Mouse (Mus musculus): ENCODE data around the gene Dnah7c. TPM values are rescaled to one million over a fixed set of nuclear protein-coding genes. Genes with fewer than 3 reads are reported as not detected.
"Not testable (repeated sequence)": the region's sequence is repeated elsewhere in the genome, so short reads cannot be mapped to it uniquely, and the experiment has no call there.

The Dnah7c gene
- polyA plus RNA-seq, 1 experiment, result not detected

DNA sequence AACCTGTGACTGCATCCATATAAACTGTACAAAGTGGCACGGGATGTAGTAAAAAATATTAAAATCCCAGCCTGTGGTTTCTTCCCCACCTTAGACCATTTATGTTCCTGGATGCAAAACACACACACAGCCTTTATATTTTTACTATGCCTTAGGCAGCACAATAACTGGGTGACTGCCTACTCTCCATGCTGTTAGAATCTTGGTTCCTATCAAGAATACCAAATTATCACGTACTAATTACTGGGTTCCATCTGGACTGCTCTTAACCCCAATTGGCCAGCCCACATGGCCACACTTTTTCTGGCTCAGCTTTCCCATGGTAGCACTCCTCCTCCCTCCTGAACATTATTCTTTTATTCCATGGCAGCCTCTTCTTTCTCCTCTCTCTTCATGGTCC lies 309.1 kb downstream of the Dnah7c start:
- H3K27me3 ChIP-seq (ENCODE audit: control insufficient read depth, insufficient read depth, low read length, poor library complexity, severe bottlenecking); H3K9ac ChIP-seq (ENCODE audit: low read depth, poor library complexity, severe bottlenecking); H3K9me3 ChIP-seq (replicated peaks; ENCODE audit: control insufficient read depth, insufficient read depth, low read length, poor library complexity, severe bottlenecking); H3K27ac ChIP-seq (ENCODE audit: insufficient read depth, low read length); H3K4me3 ChIP-seq (ENCODE audit: low read depth, low read length); H3K36me3 ChIP-seq (ENCODE audit: control insufficient read depth, insufficient read depth, low read length, poor library complexity, severe bottlenecking); H3K4me1 ChIP-seq (ENCODE audit: control insufficient read depth, insufficient read depth, low read length): not testable (repeated sequence)

DNA sequence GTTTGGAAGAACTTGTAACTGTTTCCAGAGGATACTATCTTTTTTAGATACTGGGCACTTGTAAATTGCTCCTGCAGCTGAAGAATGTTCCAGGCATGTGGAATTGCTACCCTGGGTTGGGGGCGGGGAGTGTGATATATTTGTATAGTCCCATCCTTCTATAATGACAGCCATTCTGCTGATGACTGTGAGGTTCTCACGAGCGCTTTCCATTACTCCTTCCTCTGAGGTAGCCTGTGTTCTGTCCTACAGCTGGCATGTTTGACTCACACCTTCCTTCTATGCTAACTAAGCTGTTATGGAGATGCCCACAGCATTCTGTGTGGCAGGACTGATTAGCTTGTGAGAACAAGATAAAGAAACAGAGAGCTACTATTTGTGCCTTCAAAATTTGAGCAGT lies 339.2 kb downstream of the Dnah7c start:
- not testable (repeated sequence) for H3K27ac ChIP-seq (ENCODE audit: insufficient read depth, low read length); H3K4me1 ChIP-seq (ENCODE audit: control insufficient read depth, insufficient read depth, low read length); H3K36me3 ChIP-seq (ENCODE audit: control insufficient read depth, insufficient read depth, low read length, poor library complexity, severe bottlenecking); H3K4me3 ChIP-seq (ENCODE audit: low read depth, low read length); H3K9me3 ChIP-seq (replicated peaks; ENCODE audit: control insufficient read depth, insufficient read depth, low read length, poor library complexity, severe bottlenecking); H3K27me3 ChIP-seq (ENCODE audit: control insufficient read depth, insufficient read depth, low read length, poor library complexity, severe bottlenecking); H3K9ac ChIP-seq (ENCODE audit: low read depth, poor library complexity, severe bottlenecking)

DNA sequence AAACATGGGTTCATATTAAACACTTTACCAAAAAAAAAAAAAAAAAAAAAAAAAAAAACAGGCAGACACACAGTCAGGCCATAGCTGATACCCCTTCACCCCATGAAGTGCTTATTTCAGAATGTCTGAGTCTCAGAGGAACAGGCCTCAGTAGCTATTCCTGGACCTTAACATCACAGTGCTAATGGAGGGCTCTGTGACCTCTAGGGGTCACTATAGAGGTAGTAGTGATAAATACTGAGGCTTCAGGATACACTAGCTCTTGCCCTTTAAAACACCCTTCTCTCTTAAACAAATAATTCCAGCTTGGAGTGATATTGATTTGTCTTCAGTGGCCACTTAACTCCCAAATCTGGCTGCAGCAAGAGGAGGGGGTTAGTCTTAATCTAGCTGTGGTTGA lies 343.9 kb downstream of the Dnah7c start:
- H3K4me3 ChIP-seq (ENCODE audit: low read depth, low read length); H3K9me3 ChIP-seq (replicated peaks; ENCODE audit: control insufficient read depth, insufficient read depth, low read length, poor library complexity, severe bottlenecking); H3K27me3 ChIP-seq (ENCODE audit: control insufficient read depth, insufficient read depth, low read length, poor library complexity, severe bottlenecking); H3K4me1 ChIP-seq (ENCODE audit: control insufficient read depth, insufficient read depth, low read length); H3K9ac ChIP-seq (ENCODE audit: low read depth, poor library complexity, severe bottlenecking); H3K27ac ChIP-seq (ENCODE audit: insufficient read depth, low read length); H3K36me3 ChIP-seq (ENCODE audit: control insufficient read depth, insufficient read depth, low read length, poor library complexity, severe bottlenecking): not testable (repeated sequence)
- TF ChIP-seq CTCF (IDR thresholded peaks at IDR 0.05; ENCODE audit: low read depth, low read length), result peak; percentile 6

DNA sequence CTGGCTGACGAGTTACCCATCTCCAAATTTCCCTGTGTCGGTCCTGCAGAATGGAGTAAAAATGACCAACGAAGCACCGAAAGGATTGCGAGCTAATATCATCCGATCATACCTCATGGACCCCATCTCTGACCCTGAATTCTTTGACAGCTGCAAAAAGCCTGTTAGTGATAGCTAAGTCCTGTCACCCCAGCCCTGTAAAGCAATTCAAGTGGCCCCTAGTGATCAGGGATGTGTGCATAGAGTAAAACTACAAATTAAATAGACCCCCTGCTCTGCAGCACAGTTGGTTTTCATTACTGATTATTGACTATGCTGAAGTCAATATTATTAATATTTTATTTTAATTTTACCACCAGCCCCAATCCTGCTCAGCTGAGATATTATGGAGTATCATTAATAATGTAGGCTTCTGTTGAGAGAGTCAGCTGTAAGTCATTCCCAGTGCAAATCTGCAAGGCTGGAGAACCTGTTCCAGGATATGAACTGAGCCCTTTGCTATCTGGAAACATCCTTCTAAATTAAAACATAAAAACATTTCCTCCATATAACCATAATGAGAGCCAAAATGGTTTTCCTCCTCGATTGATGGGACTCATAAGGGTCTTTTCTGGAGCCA lies 344.8 kb downstream of the Dnah7c start:
- H3K4me3 ChIP-seq (ENCODE audit: low read depth, low read length); H3K9me3 ChIP-seq (replicated peaks; ENCODE audit: control insufficient read depth, insufficient read depth, low read length, poor library complexity, severe bottlenecking); H3K27ac ChIP-seq (ENCODE audit: insufficient read depth, low read length); H3K36me3 ChIP-seq (ENCODE audit: control insufficient read depth, insufficient read depth, low read length, poor library complexity, severe bottlenecking); H3K27me3 ChIP-seq (ENCODE audit: control insufficient read depth, insufficient read depth, low read length, poor library complexity, severe bottlenecking); H3K9ac ChIP-seq (ENCODE audit: low read depth, poor library complexity, severe bottlenecking); H3K4me1 ChIP-seq (ENCODE audit: control insufficient read depth, insufficient read depth, low read length): not testable (repeated sequence)

DNA sequence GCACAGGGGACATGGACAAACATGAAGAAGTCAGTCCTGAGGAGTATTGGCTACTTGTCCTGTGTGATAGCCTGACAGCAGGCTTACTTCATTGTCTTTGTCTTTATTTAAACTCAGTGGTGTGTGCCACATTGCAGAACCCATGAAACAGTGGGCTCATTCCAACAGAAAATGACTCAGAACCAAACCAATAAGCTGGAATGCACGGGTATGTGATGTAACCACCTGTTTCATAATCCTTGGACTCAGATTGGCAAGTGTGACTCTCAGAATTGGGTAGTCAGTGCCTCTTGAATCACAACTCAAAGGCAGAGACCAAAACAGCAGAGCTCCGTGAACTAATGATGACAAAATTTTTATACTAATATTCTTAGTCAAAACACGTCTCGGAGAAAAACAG lies 356.8 kb downstream of the Dnah7c start:
- H3K4me1 ChIP-seq (ENCODE audit: control insufficient read depth, insufficient read depth, low read length); H3K9me3 ChIP-seq (replicated peaks; ENCODE audit: control insufficient read depth, insufficient read depth, low read length, poor library complexity, severe bottlenecking); H3K27ac ChIP-seq (ENCODE audit: insufficient read depth, low read length); H3K9ac ChIP-seq (ENCODE audit: low read depth, poor library complexity, severe bottlenecking); H3K4me3 ChIP-seq (ENCODE audit: low read depth, low read length); H3K36me3 ChIP-seq (ENCODE audit: control insufficient read depth, insufficient read depth, low read length, poor library complexity, severe bottlenecking); H3K27me3 ChIP-seq (ENCODE audit: control insufficient read depth, insufficient read depth, low read length, poor library complexity, severe bottlenecking): not testable (repeated sequence)

DNA sequence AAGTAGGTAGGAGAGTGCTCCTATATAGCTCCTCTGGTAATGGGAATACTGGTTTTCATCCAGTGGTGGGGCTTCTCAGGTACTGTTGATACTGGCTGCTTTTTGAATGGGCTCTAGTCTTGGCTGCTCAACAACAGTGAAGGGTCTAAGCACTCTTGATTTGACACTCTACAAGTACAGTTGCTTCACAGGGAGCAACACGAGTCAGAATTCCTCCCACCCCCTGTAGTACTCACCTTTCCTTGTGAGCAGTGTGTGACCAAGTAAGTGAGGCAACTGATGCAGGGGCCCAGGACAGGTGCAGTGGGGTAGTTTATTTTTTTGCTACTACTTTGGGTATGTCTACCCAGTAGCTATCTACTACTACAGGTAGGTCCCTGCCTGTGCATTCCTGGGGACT lies 379.7 kb downstream of the Dnah7c start:
- no peaks in the 10 kb centered on the region for H3K9me3 ChIP-seq (replicated peaks; ENCODE audit: control insufficient read depth, insufficient read depth, low read length, poor library complexity, severe bottlenecking)
- H3K27me3 ChIP-seq (ENCODE audit: control insufficient read depth, insufficient read depth, low read length, poor library complexity, severe bottlenecking), result no peaks in the 10 kb centered on the region
- no peak overlapping the region for H3K27ac ChIP-seq (ENCODE audit: insufficient read depth, low read length)
- peaks cover 5% of the 10 kb centered on the region for H3K36me3 ChIP-seq (ENCODE audit: control insufficient read depth, insufficient read depth, low read length, poor library complexity, severe bottlenecking)
- no peak overlapping the region for H3K9ac ChIP-seq (ENCODE audit: low read depth, poor library complexity, severe bottlenecking)
- H3K4me3 ChIP-seq (ENCODE audit: low read depth, low read length), result no peak overlapping the region
- no peak for TF ChIP-seq CTCF (IDR thresholded peaks at IDR 0.05; ENCODE audit: low read depth, low read length)
- no peaks in the 10 kb centered on the region for H3K4me1 ChIP-seq (ENCODE audit: control insufficient read depth, insufficient read depth, low read length)

DNA sequence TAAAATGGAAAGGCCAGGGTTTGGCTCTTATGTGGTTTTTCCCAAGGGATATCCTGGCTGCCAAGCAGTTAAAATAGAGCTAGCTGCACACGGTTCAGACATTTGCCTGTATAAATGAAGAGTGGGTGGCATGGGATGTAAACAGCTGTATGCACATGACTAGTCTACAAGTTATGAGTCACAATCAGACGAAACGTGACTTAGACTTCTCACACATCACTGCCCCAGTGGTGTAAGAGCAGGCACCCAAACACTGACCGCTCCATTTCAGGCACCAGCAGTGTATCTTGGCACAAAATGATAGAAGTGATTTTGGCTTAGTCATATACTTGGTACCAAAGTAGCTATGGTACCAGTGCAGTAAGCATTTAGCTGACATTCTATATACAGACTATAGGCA lies 383.2 kb downstream of the Dnah7c start:
- not testable (repeated sequence) for H3K9ac ChIP-seq (ENCODE audit: low read depth, poor library complexity, severe bottlenecking)

More for the DNA sequence above, 383.2 kb downstream of the Dnah7c start:
- not testable (repeated sequence) for H3K9me3 ChIP-seq (replicated peaks; ENCODE audit: control insufficient read depth, insufficient read depth, low read length, poor library complexity, severe bottlenecking); H3K27me3 ChIP-seq (ENCODE audit: control insufficient read depth, insufficient read depth, low read length, poor library complexity, severe bottlenecking); H3K27ac ChIP-seq (ENCODE audit: insufficient read depth, low read length); H3K4me1 ChIP-seq (ENCODE audit: control insufficient read depth, insufficient read depth, low read length); H3K4me3 ChIP-seq (ENCODE audit: low read depth, low read length)
- peaks cover 11% of the 10 kb centered on the region for H3K36me3 ChIP-seq (ENCODE audit: control insufficient read depth, insufficient read depth, low read length, poor library complexity, severe bottlenecking)

All from ES-Bruce4 (cell line).